Mouse (Mus musculus): ENCODE data around the gene Tle3. TPM values are rescaled to one million over a fixed set of nuclear protein-coding genes. Genes with fewer than 3 reads are reported as not detected.

Gene Tle3
- polyA plus RNA-seq, 1 experiment from 2014 or later = 7.3 TPM

DNA sequence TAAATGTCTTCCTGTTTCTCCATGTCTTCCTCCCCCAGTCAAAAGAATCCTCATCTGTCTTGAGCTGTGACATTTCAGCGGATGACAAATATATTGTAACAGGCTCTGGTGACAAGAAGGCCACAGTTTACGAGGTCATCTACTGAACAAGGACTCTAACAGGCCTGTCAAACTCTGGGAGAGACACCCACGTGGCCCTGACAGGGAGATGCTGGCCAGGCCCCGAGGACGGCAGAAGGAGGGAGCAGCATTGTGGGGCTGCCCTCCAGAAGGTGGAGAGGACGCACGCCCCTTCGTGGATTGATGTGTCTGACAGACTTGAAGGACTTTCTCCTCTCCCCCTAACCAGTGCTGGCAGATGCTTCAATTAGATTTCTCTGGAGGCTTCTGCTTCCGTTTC, 44.4 kb downstream of the Tle3 start:
- Histone ChIP-seq H3K4me1 (replicated peaks) (0 out of 2 replicates have a peak, but pooled peaks cover 3% of the 10 kb centered on the region), H3K9ac (no peak overlapping the region), H3K36me3 (peaks cover 41% of the 10 kb centered on the region; the same call in 1 of the 2 replicates), H3K27ac (no peak overlapping the region), H3K9me3 (replicated peaks) (no peaks in the 10 kb centered on the region), H3K4me3 (no peak overlapping the region), H3K27me3 (peaks cover 51% of the 10 kb centered on the region), H3K4me2 (no peak overlapping the region)
- WGBS = 31% methylated on average over 9 of the region's 9 CpGs
- ATAC-seq (replicated peaks; ENCODE audit: insufficient number of reproducible peaks, insufficient read depth, low FRiP score, low read depth) = no peak

DNA sequence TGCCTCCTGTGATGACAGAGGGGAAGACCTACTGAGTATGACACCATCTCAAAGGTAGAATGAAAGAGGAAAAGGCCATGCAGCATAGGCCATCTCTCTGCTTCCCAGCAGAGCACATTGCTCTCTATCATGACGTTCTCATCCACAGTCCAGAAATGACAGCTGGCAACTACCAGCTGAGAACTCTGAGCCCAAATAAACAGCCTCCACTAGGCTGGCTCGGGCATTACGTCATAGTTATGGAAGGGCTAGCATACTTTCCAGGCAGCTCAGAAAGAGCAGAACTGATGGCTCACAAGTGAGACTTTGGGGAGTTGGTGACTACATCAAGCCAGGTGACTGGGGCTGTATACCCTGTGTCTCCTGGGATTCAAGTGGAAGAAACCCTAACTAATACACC, 49.5 kb downstream of the Tle3 start:
- no peak for ATAC-seq (replicated peaks; ENCODE audit: insufficient number of reproducible peaks, insufficient read depth, low FRiP score, low read depth)

DNA sequence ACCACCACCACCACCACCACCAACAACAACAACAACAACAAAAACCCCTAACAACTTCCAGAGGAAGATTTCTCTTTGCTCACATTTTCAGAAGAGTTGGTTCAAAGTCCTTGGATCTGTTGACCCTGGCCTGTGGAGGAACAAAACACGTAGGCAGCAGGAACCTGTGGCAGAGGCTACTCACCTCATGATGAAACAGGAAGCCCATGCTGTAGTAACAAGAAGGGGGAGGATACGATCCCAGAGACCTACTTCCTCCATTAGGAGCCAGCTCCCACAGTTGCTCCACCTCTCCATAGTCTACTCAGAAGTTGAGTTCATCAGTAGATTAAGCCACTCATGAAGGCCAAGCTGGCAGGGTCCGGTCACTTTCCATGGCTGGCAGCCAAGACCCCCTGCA, 52.1 kb downstream of the Tle3 start:
- Histone ChIP-seq H3K36me3 (no peaks in the 10 kb centered on the region), H3K27me3 (peaks cover 43% of the 10 kb centered on the region), H3K27ac (no peak overlapping the region), H3K9me3 (replicated peaks) (no peaks in the 10 kb centered on the region), H3K9ac (no peak overlapping the region), H3K4me3 (no peak overlapping the region), H3K4me2 (no peak overlapping the region), H3K4me1 (replicated peaks) (no peaks in the 10 kb centered on the region)
- WGBS = 67% methylated on average over 3 of the region's 3 CpGs
- ATAC-seq (replicated peaks; ENCODE audit: insufficient number of reproducible peaks, insufficient read depth, low FRiP score, low read depth) = no peak

More for the DNA sequence above, 49.5 kb downstream of the Tle3 start:
- H3K36me3 ChIP-seq = peaks cover 8% of the 10 kb centered on the region; the same call in 1 of the 2 replicates
- peaks cover 32% of the 10 kb centered on the region for H3K27me3 ChIP-seq
- H3K9me3 ChIP-seq (replicated peaks) = no peaks in the 10 kb centered on the region
- 0 out of 2 replicates have a peak, but pooled peaks cover 2% of the 10 kb centered on the region for H3K4me1 ChIP-seq (replicated peaks)
- H3K4me2 ChIP-seq = no peak overlapping the region
- no peak overlapping the region for H3K4me3 ChIP-seq
- WGBS = 68% methylated on average over 3 of the region's 3 CpGs
- no peak overlapping the region for H3K27ac ChIP-seq
- no peak overlapping the region for H3K9ac ChIP-seq

DNA sequence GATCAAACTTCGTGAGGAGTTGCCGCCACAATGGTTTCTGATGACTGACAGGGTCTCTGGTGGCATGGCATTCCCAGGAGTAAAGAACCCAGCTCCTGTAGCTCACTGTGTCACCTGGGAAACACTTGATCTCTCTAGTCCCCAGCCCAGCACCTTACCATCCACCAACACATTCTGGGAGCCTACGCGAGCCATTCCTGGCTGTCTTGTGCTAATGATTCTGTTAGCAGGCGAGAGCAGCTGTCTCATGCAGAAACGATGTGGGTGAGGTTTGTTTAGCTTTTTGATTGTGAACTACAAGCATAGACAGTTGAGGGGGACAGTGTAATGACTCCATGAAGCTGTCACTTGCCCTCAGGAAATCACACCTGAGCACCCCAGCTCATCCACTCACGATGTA, 54.3 kb downstream of the Tle3 start:
- WGBS = 65% methylated on average over 7 of the region's 7 CpGs
- H3K27me3 ChIP-seq = peaks cover 57% of the 10 kb centered on the region

DNA sequence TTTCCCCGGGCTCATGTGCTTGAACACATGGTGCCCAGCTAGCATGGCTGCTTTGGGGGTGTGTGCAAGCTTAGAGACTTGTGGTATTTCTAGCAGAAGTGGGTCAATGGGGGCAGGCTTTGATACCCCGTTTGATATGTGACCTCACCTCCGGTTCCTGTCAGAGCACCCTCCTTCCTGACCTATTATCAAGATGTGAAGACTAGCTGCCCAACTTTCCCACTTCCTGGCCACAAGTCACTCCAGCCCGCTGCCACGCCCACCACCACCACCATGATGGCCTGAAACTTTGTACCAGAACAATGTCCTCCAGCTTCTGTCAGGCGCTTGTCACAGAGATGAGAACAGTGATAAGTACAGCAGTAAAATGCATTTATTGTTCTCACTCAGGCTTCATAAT, 54.9 kb downstream of the Tle3 start:
- Histone ChIP-seq H3K9ac (no peak overlapping the region), H3K36me3 (no peaks in the 10 kb centered on the region), H3K4me1 (replicated peaks) (no peaks in the 10 kb centered on the region), H3K27ac (no peak overlapping the region), H3K27me3 (peaks cover 63% of the 10 kb centered on the region), H3K4me3 (no peak overlapping the region), H3K9me3 (replicated peaks) (no peaks in the 10 kb centered on the region), H3K4me2 (no peak overlapping the region)
- 67% methylated on average over 6 of the region's 6 CpGs for WGBS
- no peak for ATAC-seq (replicated peaks; ENCODE audit: insufficient number of reproducible peaks, insufficient read depth, low FRiP score, low read depth)

More for the DNA sequence above, 54.3 kb downstream of the Tle3 start:
- no peak for ATAC-seq (replicated peaks; ENCODE audit: insufficient number of reproducible peaks, insufficient read depth, low FRiP score, low read depth)
- Histone ChIP-seq H3K4me1 (replicated peaks) (no peaks in the 10 kb centered on the region), H3K9ac (no peak overlapping the region), H3K36me3 (no peaks in the 10 kb centered on the region), H3K9me3 (replicated peaks) (no peaks in the 10 kb centered on the region), H3K27ac (no peak overlapping the region), H3K4me2 (no peak overlapping the region), H3K4me3 (no peak overlapping the region)

DNA sequence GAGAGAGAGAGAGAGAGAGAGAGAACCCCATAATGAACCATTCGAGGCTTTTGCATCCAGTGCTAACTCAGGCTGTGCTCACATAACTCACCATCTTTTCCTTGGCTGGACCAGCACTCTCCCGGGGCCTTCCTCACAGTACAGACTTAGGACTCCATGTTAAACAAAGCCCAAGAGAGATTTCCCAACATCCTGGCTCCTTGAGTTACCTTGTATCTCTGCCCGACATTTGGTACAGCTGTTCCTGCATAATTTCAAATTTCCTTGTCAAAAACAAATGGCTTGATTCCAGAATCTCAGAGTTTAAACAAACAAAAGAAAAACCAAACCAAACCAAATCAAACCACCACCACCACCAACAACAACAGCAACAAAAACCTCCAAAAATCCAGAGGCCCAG, 55.7 kb downstream of the Tle3 start:
- H3K27me3 ChIP-seq = peaks cover 69% of the 10 kb centered on the region

DNA sequence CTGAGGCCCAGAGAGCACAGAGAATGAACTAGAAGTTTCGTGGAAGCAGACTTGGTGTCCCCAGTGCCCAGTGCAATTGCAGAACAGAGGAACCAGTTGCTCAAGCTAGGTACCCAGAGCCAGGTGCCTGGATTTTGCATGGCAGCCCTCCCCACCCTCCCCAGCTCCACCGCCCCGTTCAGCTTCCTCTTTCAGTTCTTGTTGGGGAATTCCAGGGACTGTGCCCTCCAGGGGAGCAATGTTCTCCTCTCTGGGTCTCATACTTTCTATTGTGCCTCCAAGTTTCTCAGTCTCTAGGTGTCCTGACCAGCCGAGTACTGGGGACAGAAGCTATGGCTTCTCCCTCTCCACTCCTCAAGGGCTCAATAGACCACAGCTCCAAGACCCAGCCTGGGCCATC, 59.7 kb downstream of the Tle3 start:
- Histone ChIP-seq H3K4me2 (no peak overlapping the region), H3K27ac (no peak overlapping the region), H3K4me1 (replicated peaks) (peaks cover 7% of the 10 kb centered on the region), H3K9ac (no peak overlapping the region), H3K27me3 (peaks cover 77% of the 10 kb centered on the region), H3K36me3 (no peaks in the 10 kb centered on the region), H3K4me3 (no peak overlapping the region), H3K9me3 (replicated peaks) (no peaks in the 10 kb centered on the region)
- ATAC-seq (replicated peaks; ENCODE audit: insufficient number of reproducible peaks, insufficient read depth, low FRiP score, low read depth) = no peak
- 87% methylated on average over 4 of the region's 4 CpGs for WGBS

More for the DNA sequence above, 55.7 kb downstream of the Tle3 start:
- 66% methylated on average over 3 of the region's 3 CpGs for WGBS
- Histone ChIP-seq H3K27ac (no peak overlapping the region), H3K4me1 (replicated peaks) (no peaks in the 10 kb centered on the region), H3K4me2 (no peak overlapping the region), H3K9me3 (replicated peaks) (no peaks in the 10 kb centered on the region), H3K9ac (no peak overlapping the region), H3K36me3 (no peaks in the 10 kb centered on the region), H3K4me3 (no peak overlapping the region)
- no peak for ATAC-seq (replicated peaks; ENCODE audit: insufficient number of reproducible peaks, insufficient read depth, low FRiP score, low read depth)

DNA sequence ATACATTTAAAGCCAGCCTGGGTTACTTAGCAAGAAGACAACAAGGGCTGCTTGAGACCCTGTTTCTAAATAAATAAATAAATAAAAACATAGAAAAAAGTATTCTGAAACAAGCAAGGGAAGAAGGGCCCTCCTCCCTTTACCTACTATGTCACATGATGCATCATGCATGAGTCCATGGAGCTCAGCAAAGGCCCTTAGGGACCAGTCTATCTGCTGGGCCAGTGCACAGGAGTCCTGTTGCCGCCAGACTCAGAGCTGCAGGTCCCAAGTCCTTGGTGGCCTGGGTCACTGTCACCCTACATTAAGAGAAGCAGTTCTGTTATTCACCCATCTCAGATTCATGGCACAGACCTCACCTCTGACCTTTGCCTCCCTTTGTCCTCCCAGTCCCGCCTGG, 61.0 kb downstream of the Tle3 start:
- no peaks in the 10 kb centered on the region for H3K9me3 ChIP-seq (replicated peaks)
- H3K4me2 ChIP-seq = no peak overlapping the region
- no peak for ATAC-seq (replicated peaks; ENCODE audit: insufficient number of reproducible peaks, insufficient read depth, low FRiP score, low read depth)
- no peaks in the 10 kb centered on the region for H3K36me3 ChIP-seq
- no peak overlapping the region for H3K9ac ChIP-seq
- no peak overlapping the region for H3K4me3 ChIP-seq
- no peak overlapping the region for H3K27ac ChIP-seq
- H3K4me1 ChIP-seq (replicated peaks) = peaks cover 7% of the 10 kb centered on the region
- 86% methylated on average over 2 of the region's 2 CpGs for WGBS
- H3K27me3 ChIP-seq = peaks cover 83% of the 10 kb centered on the region

DNA sequence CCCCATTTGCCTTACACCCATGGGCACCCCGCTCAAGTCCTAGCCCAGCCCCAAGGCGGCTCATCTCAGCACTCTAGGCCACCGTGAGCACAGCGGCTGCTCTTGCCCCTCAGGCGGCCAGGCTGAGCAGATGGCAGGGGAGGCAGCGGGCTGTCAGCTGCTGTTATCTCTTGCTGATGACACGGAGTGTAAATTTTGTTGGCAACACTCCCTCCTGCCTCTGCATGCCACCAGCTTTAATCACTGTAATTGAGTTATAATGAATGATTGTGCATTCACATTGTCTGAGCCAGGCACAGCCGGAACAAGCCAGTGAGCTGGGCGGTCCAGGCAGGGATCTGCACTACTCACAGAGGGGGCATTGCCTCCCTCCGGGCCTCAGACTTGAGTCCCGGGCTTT, 61.9 kb downstream of the Tle3 start:
- H3K9ac ChIP-seq = no peak overlapping the region
- no peak for ATAC-seq (replicated peaks; ENCODE audit: insufficient number of reproducible peaks, insufficient read depth, low FRiP score, low read depth)
- no peak overlapping the region for H3K27ac ChIP-seq
- no peak overlapping the region for H3K4me3 ChIP-seq
- H3K27me3 ChIP-seq = peaks cover 85% of the 10 kb centered on the region
- peaks cover 7% of the 10 kb centered on the region for H3K4me1 ChIP-seq (replicated peaks)
- no peaks in the 10 kb centered on the region for H3K9me3 ChIP-seq (replicated peaks)
- no peak overlapping the region for H3K4me2 ChIP-seq
- WGBS = 31% methylated on average over 11 of the region's 11 CpGs
- no peaks in the 10 kb centered on the region for H3K36me3 ChIP-seq

DNA sequence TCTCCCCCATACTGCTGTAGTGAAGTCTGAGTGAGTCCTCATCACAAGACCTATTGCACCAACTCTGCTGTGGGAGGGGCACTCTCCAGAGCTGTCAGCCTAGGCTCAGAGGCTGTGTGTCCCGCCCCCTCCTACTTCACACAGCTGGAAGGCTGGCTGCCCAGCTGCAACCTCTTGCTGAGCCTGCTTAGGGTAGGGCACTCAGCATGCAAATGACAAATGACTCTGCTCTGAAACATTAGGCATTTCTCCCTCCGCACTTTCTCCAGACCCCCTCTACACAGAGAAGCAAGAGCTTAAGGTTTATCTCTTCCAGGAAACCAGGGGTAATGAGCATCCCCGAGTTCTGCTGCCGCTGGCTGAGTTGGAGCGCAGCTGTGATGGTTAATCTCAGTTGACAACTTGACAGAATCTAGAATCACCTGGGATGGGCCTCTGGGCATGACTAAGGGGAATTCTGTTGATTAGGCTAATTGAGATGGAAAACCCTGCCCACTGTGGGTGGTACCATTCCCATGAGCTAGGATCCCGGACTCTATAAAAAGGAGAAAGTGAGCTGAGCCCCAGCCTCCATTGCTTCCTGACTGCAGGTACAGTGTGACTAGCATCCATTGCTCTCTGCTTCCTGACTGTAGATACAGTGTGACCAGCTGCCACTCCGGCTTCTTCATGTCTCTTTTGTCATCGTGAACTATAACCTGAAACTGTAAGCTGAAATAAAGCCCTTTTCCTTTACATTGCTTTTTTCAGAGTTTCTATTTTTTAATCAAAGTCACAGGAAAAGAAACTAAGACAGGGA, 63.2 kb downstream of the Tle3 start:
- Histone ChIP-seq H3K4me1 (replicated peaks) (peaks cover 7% of the 10 kb centered on the region), H3K9me3 (replicated peaks) (no peaks in the 10 kb centered on the region), H3K9ac (no peak overlapping the region), H3K27me3 (peaks cover 87% of the 10 kb centered on the region), H3K4me2 (no peak overlapping the region), H3K36me3 (no peaks in the 10 kb centered on the region), H3K27ac (no peak overlapping the region), H3K4me3 (no peak overlapping the region)
- ATAC-seq (replicated peaks; ENCODE audit: insufficient number of reproducible peaks, insufficient read depth, low FRiP score, low read depth) = peak; percentile 53; the same call in 1 of the 2 replicates
- 33% methylated on average over 8 of the region's 8 CpGs for WGBS

DNA sequence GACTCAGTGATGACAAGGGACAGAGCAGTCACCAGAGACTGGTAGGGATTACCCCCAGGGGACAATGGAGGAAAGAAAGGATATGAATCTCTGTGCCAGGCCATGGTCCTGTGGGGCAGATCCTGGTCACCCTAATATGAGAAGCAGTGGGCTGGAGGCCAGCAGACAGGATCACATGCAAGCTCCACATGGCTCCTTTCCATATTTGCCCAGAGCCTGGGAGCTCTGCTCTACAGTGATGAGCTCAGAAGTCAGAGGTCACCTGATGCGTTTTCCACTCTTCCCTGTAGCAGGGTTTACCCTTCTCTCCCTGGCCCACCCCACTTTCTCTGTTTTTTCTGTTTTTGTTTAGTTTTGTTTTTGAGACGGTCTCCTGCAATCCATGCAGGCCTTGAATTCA, 63.9 kb downstream of the Tle3 start:
- Histone ChIP-seq H3K36me3 (no peaks in the 10 kb centered on the region), H3K4me3 (no peak overlapping the region), H3K9ac (no peak overlapping the region), H3K4me1 (replicated peaks) (peaks cover 7% of the 10 kb centered on the region), H3K4me2 (no peak overlapping the region), H3K27me3 (peaks cover 90% of the 10 kb centered on the region), H3K27ac (no peak overlapping the region), H3K9me3 (replicated peaks) (no peaks in the 10 kb centered on the region)
- no peak for ATAC-seq (replicated peaks; ENCODE audit: insufficient number of reproducible peaks, insufficient read depth, low FRiP score, low read depth)
- 75% methylated on average over 2 of the region's 2 CpGs for WGBS

DNA sequence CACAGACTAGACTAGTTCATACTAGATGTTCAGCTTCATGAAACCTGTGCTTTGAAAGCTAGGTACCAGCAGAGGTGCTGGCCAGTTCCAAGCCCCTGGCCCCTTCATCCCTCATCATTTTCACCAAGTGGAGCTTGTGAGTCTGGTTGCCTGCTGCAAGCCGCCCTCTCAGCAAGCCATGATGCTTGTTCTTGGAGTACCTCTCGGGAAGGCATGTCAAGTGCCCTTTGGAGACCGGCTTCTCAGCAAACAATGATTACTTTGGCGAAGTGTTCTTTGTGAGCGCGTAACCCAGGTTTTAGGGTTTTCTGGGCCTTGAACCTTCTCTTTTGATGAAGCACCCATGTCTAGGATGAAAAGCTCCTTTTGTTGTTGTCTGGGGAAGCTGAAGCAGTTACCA, 64.6 kb downstream of the Tle3 start:
- H3K36me3 ChIP-seq = no peaks in the 10 kb centered on the region
- no peak overlapping the region for H3K4me2 ChIP-seq
- no peak for ATAC-seq (replicated peaks; ENCODE audit: insufficient number of reproducible peaks, insufficient read depth, low FRiP score, low read depth)
- WGBS = 87% methylated on average over 6 of the region's 6 CpGs
- H3K4me3 ChIP-seq = no peak overlapping the region
- H3K9ac ChIP-seq = no peak overlapping the region
- H3K9me3 ChIP-seq (replicated peaks) = no peaks in the 10 kb centered on the region
- no peak overlapping the region for H3K27ac ChIP-seq
- peaks cover 12% of the 10 kb centered on the region for H3K4me1 ChIP-seq (replicated peaks)
- H3K27me3 ChIP-seq = peaks cover 90% of the 10 kb centered on the region
